In the genomic region with DNA sequence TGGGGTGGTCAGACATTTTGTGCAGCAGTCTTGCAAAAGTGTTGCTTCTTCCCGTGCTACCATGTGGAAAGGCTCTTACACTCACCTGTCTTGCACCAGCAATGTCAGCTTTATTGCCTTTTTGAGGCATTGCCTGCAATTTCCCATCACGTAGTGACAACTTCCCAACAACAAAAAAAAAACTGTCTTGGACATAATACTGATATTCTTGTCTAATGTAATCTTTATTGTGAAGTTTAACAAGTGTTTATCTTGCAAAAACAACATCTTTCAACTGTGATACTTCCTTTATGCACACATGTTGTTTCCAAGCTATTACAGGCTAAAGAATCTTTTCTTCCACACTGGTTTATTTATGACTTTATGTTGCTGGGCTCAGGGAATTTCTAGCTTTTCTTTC, we compare ENCODE assay signal across 26 mouse cellular contexts. TPM values are rescaled to one million over a fixed set of nuclear protein-coding genes. Genes with fewer than 3 reads are reported as not detected.
DNase-seq lines count a peak whose midpoint lies in the region; ATAC-seq and TF ChIP-seq lines count a peak whose summit lies in the region.
"Had no signal": no experiment of that assay in that cellular context is flagged by ENCODE, and none has a peak within 500 bp of the region (broad histone marks: within the 10 kb centered on the region; RNA-seq: fewer than 3 reads in every experiment).

No protein-coding gene starts in this region.

- no peak for TF ChIP-seq RAD21 in CH12.LX (IDR thresholded peaks at IDR 0.05; ENCODE audit: low read depth, low read length)

- peak overlapping the region; percentile 71; the same call in 1 of the 2 replicates for H3K9ac ChIP-seq in CH12.LX (ENCODE audit: insufficient read depth, low read depth)
- no peak overlapping the region for H3K9ac ChIP-seq in midbrain, embryonic 16.5 days (ENCODE audit: low read depth, low read length)
- H3K9ac ChIP-seq in forebrain, embryonic 11.5 days (ENCODE audit: low read length): no peak overlapping the region
- H3K9ac ChIP-seq: forebrain, postnatal 0 days; heart, embryonic 12.5 days; heart, embryonic 15.5 days; hindbrain, embryonic 13.5 days; intestine, embryonic 15.5 days had no signal

- H3K36me3 ChIP-seq in CH12.LX (replicated peaks in 1 of 2; ENCODE audit: control insufficient read depth in 1 of 2, insufficient read depth in 1 of 2, low read length in 1 of 2): peaks cover 0 to 2% of the 10 kb centered on the region in 2 experiments
- peaks cover 24% of the 10 kb centered on the region for H3K36me3 ChIP-seq in megakaryocyte, embryonic 14.5 days (replicated peaks; ENCODE audit: low read length)
- H3K36me3 ChIP-seq in midbrain, embryonic 16.5 days (ENCODE audit: control insufficient read depth, insufficient read depth, low read length): no peaks in the 10 kb centered on the region
- H3K36me3 ChIP-seq in forebrain, embryonic 11.5 days (ENCODE audit: control insufficient read depth, insufficient read depth, low read length): no peaks in the 10 kb centered on the region
- H3K36me3 ChIP-seq: forebrain, embryonic 10.5 days; heart, embryonic 12.5 days; heart, embryonic 15.5 days; hindbrain, embryonic 10.5 days; hindbrain, embryonic 13.5 days; intestine, embryonic 15.5 days had no signal

- dilution Hi-C loops in CH12.LX (cut with MboI; ENCODE audit: extremely low pct_ligation_motif_present, extremely low pct_unique_long_range_greater_than_20kb, low sequenced_read_pairs): no loop called here

- H3K9me3 ChIP-seq in CH12.LX (replicated peaks; ENCODE audit: low read length): no peaks in the 10 kb centered on the region
- no peaks in the 10 kb centered on the region for H3K9me3 ChIP-seq in megakaryocyte, embryonic 14.5 days
- no peaks in the 10 kb centered on the region for H3K9me3 ChIP-seq in midbrain, embryonic 16.5 days (replicated peaks; ENCODE audit: control insufficient read depth, low read length, poor library complexity, severe bottlenecking)
- H3K9me3 ChIP-seq in forebrain, embryonic 11.5 days (ENCODE audit: control insufficient read depth, low read length): no peaks in the 10 kb centered on the region
- H3K9me3 ChIP-seq: forebrain, embryonic 10.5 days; heart, embryonic 12.5 days; heart, embryonic 15.5 days; hindbrain, embryonic 10.5 days; hindbrain, embryonic 13.5 days; intestine, embryonic 15.5 days had no signal

- WGBS in midbrain, embryonic 16.5 days: 80% methylated on average over 2 of the region's 2 CpGs
- WGBS in forebrain, embryonic 11.5 days: 84% methylated on average over 2 of the region's 2 CpGs

- no peak for TF ChIP-seq POLR2A in CH12.LX (IDR thresholded peaks at IDR 0.05; ENCODE audit: low read depth, low read length)
- TF ChIP-seq POLR2A in bone marrow macrophage, adult 2 months (IDR thresholded peaks at IDR 0.05; ENCODE audit: borderline replicate concordance, low read depth, low read length): no peak

- H3K27ac ChIP-seq in CH12.LX (ENCODE audit: insufficient read depth, low read depth): no peak overlapping the region
- peak overlapping the region; percentile 58 for H3K27ac ChIP-seq in bone marrow macrophage, adult 2 months (ENCODE audit: insufficient read depth, low read depth, low read length)
- no peak overlapping the region for H3K27ac ChIP-seq in midbrain, embryonic 16.5 days (ENCODE audit: low read length)
- H3K27ac ChIP-seq in forebrain, embryonic 11.5 days (ENCODE audit: low read depth, low read length): no peak overlapping the region
- H3K27ac ChIP-seq: forebrain, embryonic 10.5 days; heart, embryonic 15.5 days; hindbrain, embryonic 10.5 days; hindbrain, embryonic 13.5 days; intestine, embryonic 15.5 days had no signal

- in situ Hi-C loops in CH12.LX (cut with MboI; ENCODE audit: low pct_ligation_motif_present, low pct_unique_long_range_greater_than_20kb, low sequenced_read_pairs): no loop called here

- TF ChIP-seq CTCF in CH12.LX (conservative IDR thresholded peaks at IDR 0.05 in 1 of 2, IDR thresholded peaks at IDR 0.05 in 1 of 2; ENCODE audit: low read depth in 2 of 2, low read length in 2 of 2): no peak
- no peak for TF ChIP-seq CTCF in bone marrow macrophage, adult 2 months (IDR thresholded peaks at IDR 0.05; ENCODE audit: low read depth, low read length)

- H3K27me3 ChIP-seq in CH12.LX (replicated peaks): no peaks in the 10 kb centered on the region
- H3K27me3 ChIP-seq in megakaryocyte, embryonic 14.5 days (replicated peaks): no peaks in the 10 kb centered on the region
- H3K27me3 ChIP-seq in midbrain, embryonic 16.5 days (ENCODE audit: control insufficient read depth, insufficient read depth, low read depth, low read length): no peaks in the 10 kb centered on the region
- H3K27me3 ChIP-seq in forebrain, embryonic 11.5 days (ENCODE audit: control insufficient read depth, insufficient read depth, low read length): no peaks in the 10 kb centered on the region
- H3K27me3 ChIP-seq: heart, embryonic 12.5 days; heart, embryonic 15.5 days; hindbrain, embryonic 13.5 days; intestine, embryonic 15.5 days had no signal

- DNase-seq in CH12.LX (ENCODE audit: extremely low read depth): no peak
- no peak for DNase-seq in forebrain, embryonic 11.5 days (ENCODE audit: low spot score)
- no peak for DNase-seq in right cerebral cortex, postnatal 25 days
- no peak for DNase-seq in embryo, embryonic 9.5 days (ENCODE audit: extremely low spot score)
- DNase-seq: adrenal gland, adult 8-10 months; adrenal gland, postnatal 25 days; cerebellum, adult 18-20 months; cerebellum, adult 9-10 months; cerebellum, postnatal 14 days; forebrain, postnatal 0 days; gastrocnemius, postnatal 25 days; heart, adult 18-20 months; heart, postnatal 10 days; heart, postnatal 36 days had no signal

- peaks cover 3 to 48% of the 10 kb centered on the region in 2 experiments; a peak in 3 of 4 replicates for H3K4me1 ChIP-seq in CH12.LX (ENCODE audit: control insufficient read depth in 1 of 2, insufficient read depth in 2 of 2)
- H3K4me1 ChIP-seq in bone marrow macrophage, adult 2 months (ENCODE audit: control insufficient read depth, insufficient read depth, low read length): peaks cover 23% of the 10 kb centered on the region
- H3K4me1 ChIP-seq in megakaryocyte, embryonic 14.5 days: peaks cover 62% of the 10 kb centered on the region
- H3K4me1 ChIP-seq in midbrain, embryonic 16.5 days (ENCODE audit: control insufficient read depth, insufficient read depth, low read length): no peaks in the 10 kb centered on the region
- no peaks in the 10 kb centered on the region for H3K4me1 ChIP-seq in forebrain, embryonic 11.5 days (replicated peaks; ENCODE audit: control insufficient read depth, insufficient read depth, low read length)
- H3K4me1 ChIP-seq: forebrain, embryonic 10.5 days; heart, embryonic 12.5 days; heart, embryonic 15.5 days; hindbrain, embryonic 10.5 days; hindbrain, embryonic 13.5 days; intestine, embryonic 15.5 days had no signal

- no peak for TF ChIP-seq EP300 in CH12.LX (IDR thresholded peaks at IDR 0.05; ENCODE audit: low read length)

- ATAC-seq in midbrain, embryonic 16.5 days: no peak
- ATAC-seq in forebrain, embryonic 11.5 days (replicated peaks; ENCODE audit: low FRiP score): no peak
- ATAC-seq: CD4-positive, CD25-positive, alpha-beta regulatory T cell, adult 4 months; forebrain, embryonic 14.5 days; forebrain, postnatal 0 days; hindbrain, embryonic 16.5 days; intestine, embryonic 15.5 days had no signal

- peak overlapping the region; percentile 39 for H3K4me2 ChIP-seq in CH12.LX (ENCODE audit: insufficient read depth, low read depth, poor library complexity, severe bottlenecking)
- H3K4me2 ChIP-seq in midbrain, embryonic 16.5 days (ENCODE audit: low read length): no peak overlapping the region
- no peak overlapping the region for H3K4me2 ChIP-seq in forebrain, embryonic 11.5 days (ENCODE audit: low read depth, low read length, severe bottlenecking)
- H3K4me2 ChIP-seq: heart, embryonic 12.5 days; heart, embryonic 15.5 days; hindbrain, embryonic 13.5 days; intestine, embryonic 15.5 days had no signal

- H3K4me3 ChIP-seq in CH12.LX (replicated peaks in 1 of 3; ENCODE audit: low read depth in 2 of 3, low read length in 2 of 3, poor library complexity in 1 of 3): no peak overlapping the region
- peak overlapping the region; percentile 70 for H3K4me3 ChIP-seq in bone marrow macrophage, adult 2 months (ENCODE audit: insufficient read depth, low read length)
- H3K4me3 ChIP-seq in megakaryocyte, embryonic 14.5 days (replicated peaks): peak overlapping the region; percentile 52
- no peak overlapping the region for H3K4me3 ChIP-seq in midbrain, embryonic 16.5 days (ENCODE audit: low read depth, low read length)
- no peak overlapping the region for H3K4me3 ChIP-seq in forebrain, embryonic 11.5 days (ENCODE audit: low read depth, low read length)
- H3K4me3 ChIP-seq: forebrain, embryonic 10.5 days; heart, embryonic 12.5 days; heart, embryonic 15.5 days; hindbrain, embryonic 10.5 days; hindbrain, embryonic 13.5 days; intestine, embryonic 15.5 days had no signal

- peaks cover 66% of the 10 kb centered on the region for H3K79me2 ChIP-seq in CH12.LX (replicated peaks; ENCODE audit: control insufficient read depth, extremely low read depth, insufficient read depth, poor library complexity, severe bottlenecking)

TF ChIP-seq in CH12.LX, 34 proteins besides CTCF, POLR2A, EP300 and RAD21:
- TF ChIP-seq SIN3A (IDR thresholded peaks at IDR 0.05; ENCODE audit: low read length): no peak
- peak; percentile 40; the same call in 1 of the 2 replicates for TF ChIP-seq MYC (IDR thresholded peaks at IDR 0.05; ENCODE audit: low read depth, low read length)
TF ChIP-seq in CH12.LX: peak in this region for 1.

RNA-seq across cellular contexts. Expression of a gene that starts 5.8 kb away (rescaled TPM):
- total RNA-seq in CH12.LX (2012; rRNA removed): 249 and 276 TPM in 2 replicates
- 332 and 386 TPM in 2 replicates for total RNA-seq in CH12.LX (2014; rRNA removed)
- 151 and 174 TPM in 2 replicates for polyA plus RNA-seq in CH12.LX (2012; ENCODE audit: insufficient read length, low read depth)
- polyA plus RNA-seq in bone marrow macrophage, adult 2 months (2012; ENCODE audit: insufficient read depth, insufficient read length, missing spikeins): 668 and 730 TPM in 2 replicates
- 20.3 and 35.3 TPM in 2 replicates for polyA plus RNA-seq in megakaryocyte, embryonic 14.5 days (2012; ENCODE audit: insufficient read depth, low replicate concordance)
- 46.8 and 48.7 TPM in 2 replicates for polyA plus RNA-seq in midbrain, embryonic 16.5 days (2015; fragmentation: Nextera tagmentation; extraction: Ambion mirVana)
- polyA plus RNA-seq in forebrain, embryonic 11.5 days (2014; fragmentation: Nextera tagmentation; extraction: Ambion mirVana): 40.8 and 46.8 TPM in 2 replicates

Comparison
In these comparisons a context has a peak if more than half of its experiments do, and no peak if none do; other contexts are left out.
1. H3K4me3 ChIP-seq: peak in bone marrow macrophage, adult 2 months (single experiment) and megakaryocyte, embryonic 14.5 days (single experiment); none in CH12.LX (0 of 3), midbrain, embryonic 16.5 days (single experiment) and forebrain, embryonic 11.5 days (single experiment).